Mouse (Mus musculus): Measurements from ENCODE around the gene Plekhh1. TPM values are rescaled to one million over a fixed set of nuclear protein-coding genes. Genes with fewer than 3 reads are reported as not detected.

The Plekhh1 gene
- under 1 TPM; 0.22 to 0.38 TPM for total RNA-seq (2023)

GRCm38 (mm10) chr12:79028911-79029861 is at the start of gene Plekhh1:
Gene Plekhh1, plus strand, starts transcription at chr12:79029163.

GRCm38 (mm10) chr12:79007126-79007753 is 21.7 kb upstream of the Plekhh1 start, which contains the start of gene Tmem229b:
Gene Tmem229b, minus strand, starts transcription at chr12:79007627.

GRCm38 (mm10) chr12:79089182-79089812 is 60.3 kb downstream of the Plekhh1 start, which contains the start of gene Pigh:
Gene Pigh, minus strand, starts transcription at chr12:79089651.

GRCm38 (mm10) chr12:79130299-79131177 is 101.6 kb downstream of the Plekhh1 start, which contains the start of gene Arg2:
Gene Arg2, plus strand, starts transcription at chr12:79130777.

Other genes with a start within 250 kb of the Plekhh1 start
- 10 to 100 TPM; 79.0 to 82.2 TPM for gene Atp6v1d, start 167.5 kb upstream of the Plekhh1 start, total RNA-seq (2023)
- gene Eif2s1, start 167.3 kb upstream of the Plekhh1 start, total RNA-seq (2023), result 10 to 100 TPM; 30.7 to 34.6 TPM
- gene Plek2, start 122.2 kb upstream of the Plekhh1 start, total RNA-seq (2023), result under 1 TPM in 1 of 2 experiments, not detected in 1; 0.29 TPM
- gene Tmem229b, start 21.5 kb upstream of the Plekhh1 start, total RNA-seq (2023), result 10 to 100 TPM; 29.1 to 32.5 TPM
- gene Pigh, start 60.5 kb downstream of the Plekhh1 start, total RNA-seq (2023), result 1 to 10 TPM; 3.7 to 4.4 TPM
- gene Arg2, start 101.6 kb downstream of the Plekhh1 start, total RNA-seq (2023), result 10 to 100 TPM; 31.9 to 33.6 TPM
- 10 to 100 TPM; 65.8 to 70.2 TPM for gene Vti1b, start 143.5 kb downstream of the Plekhh1 start, total RNA-seq (2023)
- 10 to 100 TPM; 14.9 to 18.2 TPM for gene Rdh11, start 163.1 kb downstream of the Plekhh1 start, total RNA-seq (2023)
- gene Rdh12, start 179.8 kb downstream of the Plekhh1 start, total RNA-seq (2023), result 10 to 100 TPM; 37.2 to 55.1 TPM